ENCODE assay signal across 1 mouse cellular context in genomic region chr11:4001603-4002002, GRCm38 (mm10).
A peak's percentile ranks its signal among the peaks of the same experiment; 100 is the strongest.
TF ChIP-seq lines count a peak whose summit lies in the region.

No protein-coding gene starts in this region.

TF ChIP-seq in MEL, 35 proteins besides CTCF, POLR2A, EP300 and RAD21 (continued from another document):
- TF ChIP-seq ZC3H11A (IDR thresholded peaks at IDR 0.05; ENCODE audit: low read depth, low read length) (peak; percentile 79), ZKSCAN1 (IDR thresholded peaks at IDR 0.05; ENCODE audit: low read depth, low read length) (no peak), JUND (IDR thresholded peaks at IDR 0.05; ENCODE audit: low read depth, low read length) (peak; percentile 34; the same call in 1 of the 2 replicates)
